Mouse (Mus musculus) testis, postnatal 14 days (tissue): ENCODE results near the gene Gabbr2.

Experiments used
- DNase-seq: peaks from one replicate; pipeline ENCODE4 v3.0.0; 2021; ENCODE audit warnings: low spot score

Gene Gabbr2

DNA sequence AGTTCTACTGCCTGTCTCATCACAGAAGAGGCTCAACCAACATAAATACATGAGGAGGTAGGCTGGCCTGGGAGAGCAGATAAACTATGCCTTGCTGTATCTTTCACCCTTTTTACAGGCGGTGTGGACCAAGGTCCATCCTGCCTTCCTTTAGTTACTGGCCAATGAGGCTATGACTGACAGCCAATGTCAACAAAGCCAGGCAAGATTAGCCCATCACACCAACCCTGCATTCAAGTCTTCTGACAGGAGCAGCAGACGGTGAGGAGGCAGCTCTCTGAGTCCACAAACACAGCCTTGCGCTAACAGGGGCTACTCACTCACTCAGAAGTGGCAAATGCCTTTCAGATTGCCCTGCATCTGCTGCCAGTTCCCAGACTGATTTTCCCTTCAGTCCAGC is 3.4 kb downstream of the Gabbr2 start:
- no peak for DNase-seq

DNA sequence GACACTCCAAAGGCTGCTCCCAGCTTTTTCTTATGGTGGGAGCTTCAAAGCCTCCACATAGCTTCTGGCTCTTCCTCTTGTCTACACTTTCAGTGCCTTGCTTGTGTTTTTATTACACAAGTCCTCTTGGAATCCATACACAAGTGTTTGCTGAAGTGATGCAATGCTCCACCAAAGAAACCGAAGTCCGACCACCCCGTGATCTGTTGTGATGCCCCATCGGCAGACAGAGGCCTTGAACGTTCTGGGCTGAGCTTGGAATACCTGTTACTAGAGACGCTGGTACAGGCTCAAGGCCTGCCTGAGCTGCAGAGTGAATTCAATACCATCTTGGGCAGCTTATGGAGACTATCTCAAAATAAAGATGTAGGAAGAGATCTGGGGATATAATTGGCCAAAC is 3.9 kb downstream of the Gabbr2 start:
- no peak for DNase-seq

GRCm38 (mm10) chr4:46986054-46986453 is 5.6 kb downstream of the Gabbr2 start:
- DNase-seq, result no peak

DNA sequence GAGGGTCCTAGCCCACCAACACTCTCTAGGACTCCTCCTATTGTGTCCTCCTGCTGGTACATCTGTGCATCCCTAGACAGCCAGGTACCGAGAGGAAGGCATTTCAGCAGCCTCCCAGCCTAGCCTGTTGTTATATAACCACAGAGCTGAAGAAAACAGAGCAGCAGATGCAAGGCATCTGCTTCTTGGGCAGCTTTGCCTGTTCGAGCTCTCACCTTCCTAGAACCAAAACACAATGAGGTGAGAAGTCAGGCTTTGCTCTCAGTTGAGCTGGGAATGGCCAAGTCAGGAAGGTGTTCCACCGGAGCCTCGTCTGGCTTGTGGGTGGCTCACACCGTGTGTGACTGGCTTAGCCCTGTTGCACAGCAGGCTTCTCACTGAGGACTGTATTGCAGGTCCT is 8.8 kb downstream of the Gabbr2 start:
- DNase-seq, result no peak

DNA sequence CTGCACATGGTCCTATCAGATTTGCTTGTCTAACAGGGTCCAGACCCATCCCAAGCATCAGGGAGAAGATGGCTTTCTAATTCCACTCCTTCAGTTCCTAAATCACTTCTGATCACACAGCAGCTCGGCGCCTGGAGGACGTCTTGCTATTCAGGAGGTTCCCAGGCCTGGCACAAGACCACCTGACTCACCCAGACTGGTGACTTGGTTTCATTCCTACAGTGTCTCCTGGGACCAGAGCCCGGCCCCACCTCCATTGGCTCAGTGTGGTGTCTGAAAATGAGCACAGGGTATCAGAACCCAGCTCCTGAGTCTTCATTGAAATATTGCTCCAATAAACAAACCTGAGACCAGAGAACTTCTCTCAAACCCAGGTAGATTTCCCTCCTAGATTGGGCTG is 9.6 kb downstream of the Gabbr2 start:
- DNase-seq, result no peak

DNA sequence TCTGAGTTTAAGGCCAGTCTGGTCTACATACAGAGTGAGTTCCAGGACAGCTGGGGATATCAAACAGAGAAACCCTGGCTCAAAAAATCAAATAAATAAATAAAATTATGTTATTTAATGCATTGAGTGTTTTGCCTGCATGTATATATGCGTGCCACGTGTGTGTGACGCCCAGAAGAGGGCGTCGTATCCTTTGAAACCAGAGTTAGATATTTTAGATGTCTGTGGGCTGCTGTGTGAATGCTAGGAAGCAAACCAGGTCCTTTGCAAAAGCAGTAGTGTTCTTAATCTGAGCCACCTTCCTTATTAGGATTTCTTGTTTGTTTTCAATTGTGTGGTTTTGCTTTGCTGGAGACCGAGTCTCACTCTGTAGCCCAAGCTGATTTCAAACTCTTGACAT is 13.3 kb downstream of the Gabbr2 start:
- no peak for DNase-seq

DNA sequence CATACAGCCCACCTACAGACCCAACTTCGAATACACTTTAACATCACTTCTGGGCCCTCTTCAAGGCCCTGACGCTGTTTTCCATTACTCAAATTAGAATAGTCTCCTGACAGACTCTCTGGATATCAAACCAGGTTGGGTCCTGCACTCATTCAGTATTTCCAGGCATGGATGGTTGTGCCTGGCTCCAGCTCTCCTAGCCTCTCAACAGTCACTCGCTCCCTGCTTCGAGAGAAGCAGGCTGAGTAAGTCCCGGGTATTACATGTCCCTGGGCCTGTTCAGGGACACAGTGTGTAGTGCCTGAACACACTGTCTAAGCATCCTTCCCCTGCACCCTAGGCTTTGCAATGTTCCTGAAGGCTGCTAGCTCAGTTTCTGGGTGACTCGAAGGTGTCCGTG is 14.5 kb downstream of the Gabbr2 start:
- DNase-seq, result no peak

DNA sequence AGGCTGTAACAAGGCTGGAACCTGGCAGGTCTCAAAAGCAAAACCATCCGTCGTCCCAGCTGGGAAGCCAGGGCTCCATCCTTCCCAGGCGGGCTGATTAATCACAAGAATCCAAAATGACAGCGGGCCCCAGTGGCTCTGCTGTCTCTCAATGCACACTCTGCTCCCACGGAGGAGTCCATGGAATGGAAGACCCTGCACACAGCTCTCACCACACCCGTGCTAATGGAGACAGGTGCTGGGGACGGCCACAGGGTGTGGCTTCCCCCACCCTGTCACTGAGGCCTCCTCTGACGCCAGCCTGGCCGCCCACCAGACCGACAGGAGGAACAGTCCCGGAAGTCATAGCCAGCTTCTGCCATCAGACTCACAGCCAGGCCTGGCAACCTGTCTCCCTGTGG is 15.0 kb downstream of the Gabbr2 start:
- no peak for DNase-seq

- no peak for DNase-seq
Measured at GRCm38 (mm10) chr4:46973322-46973721, 18.4 kb downstream of the Gabbr2 start.

DNA sequence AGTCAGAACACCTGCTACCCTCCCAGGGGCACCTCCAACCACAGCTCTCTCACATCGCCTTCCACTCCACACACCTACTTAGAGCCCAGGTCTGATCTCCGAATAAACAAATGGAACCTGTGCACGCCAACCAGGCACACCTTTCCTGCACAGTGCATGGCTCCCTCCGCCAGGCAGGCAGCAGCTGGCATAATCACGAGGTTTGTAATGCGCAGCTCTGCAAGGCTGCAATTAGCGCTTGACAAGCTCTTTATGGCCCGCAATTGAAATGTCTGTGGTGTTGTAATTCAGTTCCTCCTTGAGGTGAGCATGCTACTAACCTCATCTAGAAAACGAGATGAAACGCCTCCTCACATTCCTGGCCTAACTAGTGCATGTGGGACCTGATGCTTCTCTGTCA is 23.7 kb downstream of the Gabbr2 start:
- DNase-seq, result no peak

- no peak for DNase-seq
Measured at GRCm38 (mm10) chr4:46966551-46966950, 25.1 kb downstream of the Gabbr2 start.

GRCm38 (mm10) chr4:46961403-46961802 is 30.3 kb downstream of the Gabbr2 start:
- DNase-seq, result no peak

DNA sequence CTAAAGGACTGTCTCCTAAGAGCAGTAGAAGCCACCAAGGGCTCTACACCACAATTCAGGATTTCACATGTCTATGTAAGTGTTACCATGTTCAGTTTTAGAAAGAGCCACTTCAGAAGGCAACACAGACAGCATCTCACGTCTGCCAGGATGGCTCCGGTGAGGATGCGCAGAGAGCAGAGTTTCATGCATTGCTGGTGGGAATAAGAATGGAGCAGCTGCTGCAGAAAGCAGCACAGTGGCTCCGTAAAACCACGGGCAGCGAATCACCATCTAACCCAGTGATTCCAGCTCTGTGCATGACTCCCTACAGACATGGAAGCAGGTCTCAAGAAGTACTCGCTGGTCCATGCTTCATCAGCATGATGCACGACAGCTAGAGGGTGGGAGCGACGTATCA is 31.5 kb downstream of the Gabbr2 start:
- no peak for DNase-seq

- no peak for DNase-seq
Measured at GRCm38 (mm10) chr4:46959776-46960175, 31.9 kb downstream of the Gabbr2 start.

- no peak for DNase-seq
Measured at GRCm38 (mm10) chr4:46957955-46958354, 33.7 kb downstream of the Gabbr2 start.

- no peak for DNase-seq
Measured at GRCm38 (mm10) chr4:46956966-46957365, 34.7 kb downstream of the Gabbr2 start.

GRCm38 (mm10) chr4:46953021-46953420 is 38.7 kb downstream of the Gabbr2 start:
- no peak for DNase-seq

DNA sequence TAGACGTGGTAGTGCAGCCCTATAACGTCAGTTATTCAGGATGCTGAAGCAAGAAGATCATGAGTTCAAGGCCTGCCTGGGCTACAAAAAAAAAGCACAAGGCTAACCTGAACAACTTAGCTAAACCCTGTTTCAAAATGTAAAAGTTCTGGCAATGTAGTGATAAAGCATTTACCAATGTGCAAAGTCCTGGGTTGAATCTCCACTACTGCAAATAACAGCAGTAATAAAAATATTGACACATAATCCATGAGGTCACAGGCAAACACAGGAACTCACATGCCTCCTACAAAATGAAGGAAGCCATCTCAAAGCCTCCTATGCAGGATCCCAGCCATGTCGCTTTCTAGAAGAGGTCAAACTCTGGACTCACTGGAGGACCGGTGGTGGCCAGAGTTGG is 39.1 kb downstream of the Gabbr2 start:
- no peak for DNase-seq

DNA sequence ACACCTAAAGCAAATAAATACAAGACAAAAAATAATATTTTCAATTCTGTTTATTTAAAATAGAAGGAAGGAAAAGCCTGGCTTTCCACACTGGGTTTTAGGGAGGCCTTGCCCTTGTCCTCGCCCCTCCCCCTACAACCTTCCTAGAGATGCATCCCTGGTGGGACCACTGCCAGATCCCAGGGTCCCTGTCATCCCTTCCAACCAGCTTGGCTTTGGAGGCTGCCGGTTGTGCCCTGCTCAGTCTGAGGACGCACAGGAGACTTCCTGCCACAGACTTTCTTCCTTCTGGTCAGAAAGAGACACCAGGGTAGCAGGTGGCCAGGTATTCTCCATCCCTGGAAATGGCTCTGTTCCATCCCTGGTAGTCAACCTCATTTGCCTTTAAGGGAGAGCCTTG is 57.4 kb downstream of the Gabbr2 start:
- no peak for DNase-seq

- no peak for DNase-seq
Measured at GRCm38 (mm10) chr4:46933590-46933989, 58.1 kb downstream of the Gabbr2 start.

DNA sequence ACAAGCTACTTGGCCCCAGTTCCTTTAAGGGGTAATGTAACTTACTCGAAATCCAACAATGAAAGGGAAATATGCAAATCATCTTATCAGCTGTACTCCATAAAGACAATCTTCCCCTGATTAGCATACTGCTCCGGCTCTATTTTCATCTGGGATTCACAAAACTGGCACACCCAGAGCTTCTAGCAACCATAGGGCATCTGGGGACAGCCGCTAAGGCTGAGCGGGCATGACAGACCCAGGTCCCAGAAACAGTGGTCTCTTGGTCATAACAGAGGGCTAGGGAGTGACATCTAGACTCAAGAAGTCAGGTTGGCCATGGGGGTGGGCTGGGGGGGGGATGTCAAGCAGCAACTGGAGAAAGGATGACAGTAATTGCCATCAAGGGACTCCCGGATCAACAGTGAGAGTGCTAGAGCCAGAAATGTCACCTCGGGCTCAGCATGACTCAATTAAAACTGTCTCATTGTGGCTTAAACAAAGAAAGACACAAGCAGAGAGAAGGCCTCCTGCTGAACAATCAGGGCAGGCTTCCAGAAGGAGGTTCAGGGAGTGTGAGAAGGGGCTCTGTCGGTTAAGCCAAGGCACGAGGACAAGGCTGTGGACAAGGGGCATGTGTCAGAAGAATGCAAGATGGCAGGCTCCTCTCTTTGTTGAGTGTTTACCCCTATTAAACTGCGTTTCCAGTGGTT is 59.8 kb downstream of the Gabbr2 start:
- DNase-seq, result no peak

DNA sequence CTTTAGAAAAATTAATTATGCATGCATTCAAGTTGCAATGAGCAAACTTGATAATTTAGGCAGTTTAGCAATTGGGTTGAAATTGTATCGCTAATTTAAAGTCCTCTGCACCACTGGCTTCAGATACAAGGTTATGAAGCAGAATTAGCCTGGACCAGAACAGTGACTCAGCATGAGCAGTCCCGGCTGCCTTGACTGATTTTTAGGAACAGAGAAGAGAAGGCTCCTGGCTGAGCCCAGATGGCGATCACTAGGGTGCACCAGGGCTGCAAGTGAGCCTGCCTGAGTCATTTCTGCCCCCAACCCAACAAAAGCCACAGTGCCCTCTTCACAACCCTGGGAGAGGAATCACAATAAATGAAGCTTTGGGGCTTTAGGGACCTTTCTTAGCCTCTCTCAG is 63.6 kb downstream of the Gabbr2 start:
- no peak for DNase-seq

- DNase-seq, result no peak
Measured at GRCm38 (mm10) chr4:46919144-46919543, 72.5 kb downstream of the Gabbr2 start.

- no peak for DNase-seq
Measured at GRCm38 (mm10) chr4:46916786-46917185, 74.9 kb downstream of the Gabbr2 start.

- no peak for DNase-seq
Measured at GRCm38 (mm10) chr4:46915934-46916333, 75.7 kb downstream of the Gabbr2 start.
